Mouse (Mus musculus) hindbrain, embryonic 11.5 days (tissue): ENCODE results near the gene Gm3127. TPM values are rescaled to one million over a fixed set of nuclear protein-coding genes. Genes with fewer than 3 reads are reported as not detected.
"Not testable (repeated sequence)": the region's sequence is repeated elsewhere in the genome, so short reads cannot be mapped to it uniquely, and the experiment has no call there.

Experiments used
- ATAC-seq: fragments of 200-750 bp; cut with Nextera tagmentation; 2 replicates; pipeline ENCODE4 v1.8.0; 2017; ENCODE audit warnings: mild to moderate bottlenecking, moderate TSS enrichment, moderate library complexity; ENCODE audit not compliant: low FRiP score
- DNase-seq: peaks from one replicate; pipeline ENCODE4 v3.0.0-alpha.2; 2015; ENCODE audit warnings: low spot score
- H3K27ac ChIP-seq: fragments of 300-500 bp; sonication (generic); 2 replicates; pipeline ENCODE4 v1.5.1; 2014; ENCODE audit warnings: mild to moderate bottlenecking, low read depth, low read length
- H3K27me3 ChIP-seq: fragments of 300-500 bp; sonication (generic); 2 replicates; pipeline ENCODE4 v1.6.1; 2014; ENCODE audit warnings: mild to moderate bottlenecking, low read length, moderate library complexity, mixed read lengths; ENCODE audit not compliant: control insufficient read depth, insufficient read depth
- H3K36me3 ChIP-seq: fragments of 300-500 bp; sonication (generic); 2 replicates; pipeline ENCODE4 v1.6.1; 2014; ENCODE audit warnings: mild to moderate bottlenecking, low read length, moderate library complexity, mixed read lengths; ENCODE audit not compliant: control insufficient read depth, insufficient read depth
- H3K4me1 ChIP-seq: fragments of 300-500 bp; sonication (generic); replicated peaks from 2 replicates; pipeline ENCODE4 v1.6.1; 2014; ENCODE audit warnings: low read length, mixed read lengths; ENCODE audit not compliant: control insufficient read depth, insufficient read depth
- H3K4me2 ChIP-seq: fragments of 300-500 bp; sonication (generic); replicated peaks from 2 replicates; pipeline ENCODE4 v1.6.1; 2014; ENCODE audit warnings: mild to moderate bottlenecking, low read depth, low read length
- H3K4me3 ChIP-seq: fragments of 300-500 bp; sonication (generic); 2 replicates; pipeline ENCODE4 v1.5.1; 2014; ENCODE audit warnings: low read depth, low read length
- H3K9ac ChIP-seq: fragments of 300-500 bp; sonication (generic); 2 replicates; pipeline ENCODE4 v1.6.1; 2014; ENCODE audit warnings: low read depth, low read length
- H3K9me3 ChIP-seq: fragments of 300-500 bp; sonication (generic); 2 replicates; pipeline ENCODE4 v1.6.1; 2016; ENCODE audit warnings: low read length; ENCODE audit not compliant: control insufficient read depth
- WGBS: fragments of 180-500 bp; shearing (Covaris S2); extraction: QIAGEN DNeasy Blood & Tissue Kit; methylation state at CpG from one replicate; pipeline ENCODE4 v1.1.7; 2014; 5-methylcytosine and 5-hydroxymethylcytosine counted together
- polyA plus RNA-seq: library from polyadenylated mRNA; unstranded; fragments of >200 nt; fragmentation: Nextera tagmentation; extraction: Ambion mirVana; gene quantifications from 2 replicates; pipeline ENCODE4 v1.2.1, GENCODE M21; 2014

Gm3127 gene
- polyA plus RNA-seq: not detected in 2 replicates

DNA sequence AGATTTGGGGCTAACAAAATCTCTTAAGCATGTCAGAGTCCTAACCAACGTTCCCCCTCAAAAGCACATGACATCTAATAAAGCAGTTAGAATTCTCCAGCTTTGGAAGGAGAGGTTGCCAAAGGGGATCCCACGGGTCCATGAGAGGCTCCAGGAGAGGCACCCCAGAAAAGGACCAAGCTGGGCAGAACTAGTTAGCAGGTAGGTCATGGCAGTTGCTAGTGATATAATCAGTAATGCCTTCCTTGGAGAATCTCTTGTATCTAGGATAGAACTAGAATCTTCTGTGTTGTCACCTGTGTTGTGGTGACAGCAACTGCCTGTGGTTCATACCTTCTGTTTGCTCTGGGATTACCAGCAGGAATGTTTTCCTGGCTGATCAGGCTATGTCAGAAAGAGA lies at the start of gene Gm3127:
Gene Gm3127 (plus strand): TSS at position 301 of the 400 bp plus-strand sequence.
- H3K4me2 ChIP-seq, H3K4me3 ChIP-seq, H3K27ac ChIP-seq, H3K36me3 ChIP-seq, H3K4me1 ChIP-seq, H3K9me3 ChIP-seq, H3K9ac ChIP-seq, H3K27me3 ChIP-seq, ATAC-seq, DNase-seq: not testable (repeated sequence)
- WGBS: no CpG with 5 or more reads among the region's 2 CpGs

- H3K4me2 ChIP-seq, H3K27me3 ChIP-seq, H3K27ac ChIP-seq, H3K4me3 ChIP-seq, H3K36me3 ChIP-seq, ATAC-seq, H3K9me3 ChIP-seq, H3K9ac ChIP-seq, H3K4me1 ChIP-seq, DNase-seq: not testable (repeated sequence)
- 91% methylated on average over 3 of the region's 4 CpGs for WGBS
These were observed 23.2 kb upstream of the Gm3127 start for GRCm38 (mm10) chr14:4141646-4142045.

GRCm38 (mm10) chr14:4182030-4182429 lies 17.2 kb downstream of the Gm3127 start:
- not testable (repeated sequence) for H3K27me3 ChIP-seq, ATAC-seq, H3K4me1 ChIP-seq, H3K27ac ChIP-seq, H3K9me3 ChIP-seq, H3K9ac ChIP-seq, H3K36me3 ChIP-seq
- WGBS: 5% methylated on average over 7 of the region's 14 CpGs
- DNase-seq: peak; percentile 3
- Histone ChIP-seq H3K4me2 (peak overlapping the region; percentile 51), H3K4me3 (peak overlapping the region; percentile 28)

DNA sequence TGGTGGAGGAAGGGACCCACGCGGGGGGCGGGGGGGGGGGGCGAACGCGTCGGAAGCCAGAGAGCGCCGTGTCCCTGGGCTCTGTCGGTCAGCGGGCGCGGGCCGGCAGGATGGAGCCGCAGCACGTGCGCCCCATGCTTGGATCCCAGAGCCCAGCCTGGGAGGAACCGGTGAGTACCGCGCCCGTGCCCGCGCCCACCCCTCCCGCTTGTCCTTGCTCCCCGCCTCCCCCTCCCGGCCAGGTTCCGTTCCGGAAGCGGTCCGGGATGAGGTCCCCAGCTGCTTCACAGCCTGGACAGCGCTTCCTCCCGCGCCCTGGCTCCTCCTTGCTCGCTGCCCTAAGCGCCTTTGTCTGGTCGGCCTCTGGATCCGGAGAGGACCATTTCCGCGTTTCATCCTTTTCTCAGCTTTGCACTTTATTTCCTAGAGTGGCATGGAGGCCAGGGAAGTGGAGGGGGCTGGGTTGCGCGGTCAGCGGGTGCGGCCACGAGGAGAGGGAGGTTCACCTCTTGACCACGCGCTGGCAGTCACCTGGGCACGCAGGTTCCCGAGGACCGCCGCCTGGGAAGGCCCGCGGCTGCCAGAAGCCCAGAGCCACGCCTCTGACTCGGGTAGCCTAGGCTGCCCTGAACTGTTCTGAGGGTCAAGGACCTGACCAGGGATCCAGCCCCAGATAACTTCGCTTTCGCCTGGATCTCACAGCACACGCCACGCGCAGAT lies 17.8 kb downstream of the Gm3127 start, which contains the start of gene Gm2974:
Gene Gm2974 (plus strand): TSS at position 86 of the 720 bp plus-strand sequence.
- not testable (repeated sequence) for H3K9me3 ChIP-seq, H3K27me3 ChIP-seq, H3K36me3 ChIP-seq, ATAC-seq, H3K27ac ChIP-seq, H3K4me1 ChIP-seq
- Histone ChIP-seq H3K4me3 (peak within 1 kb of the TSS; percentile 28), H3K9ac (0 out of 2 replicates have a peak within 1 kb of the TSS, but pooled peaks have one; percentile 11), H3K4me2 (peak within 1 kb of the TSS; percentile 51)
- WGBS: 14% methylated on average over 33 of the region's 59 CpGs
- DNase-seq: peak; percentile 1

DNA sequence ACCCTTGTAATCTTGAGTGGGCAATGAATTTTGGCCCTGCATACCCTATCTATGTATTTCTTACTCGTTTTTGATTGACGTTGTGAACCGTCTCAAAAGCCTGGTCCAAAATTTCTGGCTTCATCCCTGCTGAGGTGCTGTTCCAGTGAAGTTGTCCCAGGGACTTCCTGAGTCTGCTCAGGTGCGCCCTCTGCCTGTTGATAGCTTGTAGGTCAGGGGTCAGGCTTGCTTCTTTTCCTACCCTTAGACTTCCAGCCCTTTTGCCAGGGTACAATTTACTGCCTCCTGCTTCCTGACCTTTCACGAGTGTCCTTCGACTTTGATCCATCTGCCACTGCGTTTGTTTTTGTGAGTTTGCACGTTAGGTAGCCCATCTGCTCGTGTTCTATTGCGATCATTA lies 18.5 kb downstream of the Gm3127 start:
- H3K9me3 ChIP-seq, H3K36me3 ChIP-seq, H3K4me1 ChIP-seq, H3K4me2 ChIP-seq, H3K27me3 ChIP-seq, H3K27ac ChIP-seq, ATAC-seq, H3K4me3 ChIP-seq, DNase-seq, H3K9ac ChIP-seq: not testable (repeated sequence)
- WGBS: 41% methylated on average over 4 of the region's 10 CpGs

Other genes starting within 250 kb of the Gm3127 start
- not detected in 2 replicates for gene Gm3029, start 233.3 kb upstream of the Gm3127 start, polyA plus RNA-seq
- gene Gm3095, start 201.5 kb upstream of the Gm3127 start, polyA plus RNA-seq: 0.15 and 0.36 TPM in 2 replicates
- not detected in 2 replicates for gene Gm3099, start 166.6 kb upstream of the Gm3127 start, polyA plus RNA-seq
- gene Gm5796, start 141.1 kb upstream of the Gm3127 start, polyA plus RNA-seq: 0.31 and 0.66 TPM in 2 replicates
- not detected in 2 replicates for gene Gm3115, start 80.9 kb upstream of the Gm3127 start, polyA plus RNA-seq
- gene Gm8108, start 54.5 kb upstream of the Gm3127 start, polyA plus RNA-seq: 0.42 TPM in 1 of 2 replicates, not detected in the other
- gene Gm2974, start 17.5 kb downstream of the Gm3127 start, polyA plus RNA-seq: 1.5 and 1.7 TPM in 2 replicates
- gene Gm3138, start 84.6 kb downstream of the Gm3127 start, polyA plus RNA-seq: not detected in 2 replicates
- gene Gm3149, start 152.3 kb downstream of the Gm3127 start, polyA plus RNA-seq: not detected in 2 replicates
- gene 2610042L04Rik, start 169.7 kb downstream of the Gm3127 start, polyA plus RNA-seq: 0.69 and 0.81 TPM in 2 replicates
- gene Gm3159, start 232.5 kb downstream of the Gm3127 start, polyA plus RNA-seq: 0.09 TPM in 1 of 2 replicates, not detected in the other